Mouse (Mus musculus) megakaryocyte, embryonic 14.5 days (primary cell): ENCODE measurements around the gene 2810408A11Rik.

ENCODE experiments used
- FLI1 ChIP-seq: IDR thresholded peaks from 2 replicates; pipeline ENCODE4 v1.6.1; 2012; ENCODE audit warnings: low read length, inconsistent platforms, mixed read lengths
- GATA1 ChIP-seq: IDR thresholded peaks from 3 replicates; pipeline ENCODE4 v1.6.1; 2012; ENCODE audit warnings: mixed read lengths, low read length, inconsistent platforms, borderline replicate concordance

- TF ChIP-seq FLI1 (no peak), GATA1 (no peak)
These were observed 18.3 kb upstream of the 2810408A11Rik start for GRCm38 (mm10) chr11:69919053-69919452.
